Mouse (Mus musculus) kidney, adult 2 months (tissue): ENCODE data around the gene Dip2c. TPM values are rescaled to one million over a fixed set of nuclear protein-coding genes. Genes with fewer than 3 reads are reported as not detected.

Source experiments
- DNase-seq: peaks from one replicate; pipeline ENCODE4 v3.0.0; 2021
- H3K27ac ChIP-seq: fragments of 200-500 bp; 2 replicates; pipeline ENCODE4 v1.5.1; 2012; ENCODE audit warnings: low read depth, low read length, control low read depth, inconsistent platforms; ENCODE audit not compliant: insufficient read depth
- H3K27me3 ChIP-seq: fragments of 200-500 bp; replicated peaks from 2 replicates; pipeline ENCODE4 v1.6.1; 2012; ENCODE audit warnings: mild to moderate bottlenecking, moderate library complexity, low read length, inconsistent platforms; ENCODE audit not compliant: control insufficient read depth, insufficient read depth
- H3K36me3 ChIP-seq: fragments of 200-500 bp; 2 replicates; pipeline ENCODE4 v1.6.1; 2012; ENCODE audit warnings: mild to moderate bottlenecking, moderate library complexity, low read length, inconsistent platforms; ENCODE audit not compliant: control insufficient read depth, insufficient read depth
- H3K4me1 ChIP-seq: fragments of 200-500 bp; 2 replicates; pipeline ENCODE4 v1.6.1; 2011; ENCODE audit warnings: low read length; ENCODE audit not compliant: control insufficient read depth, insufficient read depth
- H3K4me3 ChIP-seq: fragments of 200-500 bp; 2 replicates; pipeline ENCODE4 v1.5.1; 2011; ENCODE audit warnings: mild to moderate bottlenecking, low read depth, low read length, control low read depth; ENCODE audit not compliant: insufficient read depth
- CTCF ChIP-seq: fragments of 200-500 bp; conservative IDR thresholded peaks from 2 replicates; pipeline ENCODE4 v1.5.1; 2011; ENCODE audit warnings: low read depth, mild to moderate bottlenecking, control low read depth, low read length, moderate library complexity, mixed read lengths; ENCODE audit not compliant: insufficient read depth, insufficient read length
- POLR2A ChIP-seq: fragments of 200-500 bp; IDR thresholded peaks from one replicate; pipeline ENCODE4 v1.6.1; 2011; ENCODE audit warnings: low read depth, low read length, control low read depth
- WGBS: fragments of 180-500 bp; shearing (Covaris S2); methylation state at CpG from one replicate; pipeline ENCODE4 v1.1.7; 2018; 5-methylcytosine and 5-hydroxymethylcytosine counted together
- polyA plus RNA-seq: library from polyadenylated mRNA; depleted of rRNA; stranded (reverse); fragments of >200 nt; gene quantifications from 2 replicates; pipeline ENCODE4 v1.2.3, GENCODE M21; 2012

The Dip2c gene
- polyA plus RNA-seq, 1 experiment: 11.0 TPM

DNA sequence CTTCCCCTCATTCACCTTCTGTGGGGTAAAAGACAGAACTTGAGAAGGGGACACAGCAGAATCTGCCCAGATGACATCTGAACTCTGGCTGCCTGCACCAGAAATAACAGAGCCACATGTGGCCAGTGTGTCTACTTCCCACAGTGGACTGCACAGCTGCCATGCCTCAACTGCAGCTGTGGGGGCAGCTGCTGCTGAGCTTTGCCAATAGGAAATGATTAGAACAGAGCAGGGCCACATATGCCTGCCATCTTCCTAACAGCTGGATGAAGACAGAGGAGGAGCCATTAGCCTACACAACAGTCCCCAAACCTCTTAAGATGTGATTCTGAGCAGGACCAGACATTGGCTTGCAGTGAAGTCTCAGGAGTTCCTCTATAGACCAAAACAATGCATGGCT lies 419.5 kb downstream of the Dip2c start:
- no peak overlapping the region for H3K4me3 ChIP-seq
- H3K4me1 ChIP-seq: no peaks in the 10 kb centered on the region
- no peak for DNase-seq
- no peaks in the 10 kb centered on the region for H3K27me3 ChIP-seq
- TF ChIP-seq POLR2A (no peak), CTCF (no peak)
- H3K27ac ChIP-seq: no peak overlapping the region
- H3K36me3 ChIP-seq: peaks cover 3% of the 10 kb centered on the region; the same call in 1 of the 2 replicates

GRCm38 (mm10) chr13:9697340-9697739 lies 421.0 kb downstream of the Dip2c start:
- Histone ChIP-seq H3K4me3 (no peak overlapping the region), H3K27me3 (no peaks in the 10 kb centered on the region), H3K36me3 (peaks cover 3% of the 10 kb centered on the region; the same call in 1 of the 2 replicates), H3K27ac (no peak overlapping the region), H3K4me1 (no peaks in the 10 kb centered on the region)
- no peak for DNase-seq
- 97% methylated on average over 4 of the region's 4 CpGs for WGBS
- TF ChIP-seq POLR2A (no peak), CTCF (no peak)

GRCm38 (mm10) chr13:9702615-9703235 lies 426.4 kb downstream of the Dip2c start:
- H3K27ac ChIP-seq: no peak overlapping the region
- no peaks in the 10 kb centered on the region for H3K36me3 ChIP-seq
- TF ChIP-seq CTCF: no peak
- TF ChIP-seq POLR2A: no peak
- no peak for DNase-seq
- H3K4me1 ChIP-seq: no peaks in the 10 kb centered on the region
- H3K4me3 ChIP-seq: no peak overlapping the region
- H3K27me3 ChIP-seq: no peaks in the 10 kb centered on the region
- 81% methylated on average over 12 of the region's 12 CpGs for WGBS

- Histone ChIP-seq H3K4me3 (no peak overlapping the region), H3K27ac (no peak overlapping the region), H3K36me3 (no peaks in the 10 kb centered on the region), H3K27me3 (no peaks in the 10 kb centered on the region), H3K4me1 (no peaks in the 10 kb centered on the region)
- no peak for DNase-seq
- 93% methylated on average over 8 of the region's 8 CpGs for WGBS
- no peak for TF ChIP-seq POLR2A
- TF ChIP-seq CTCF: no peak
Measured at GRCm38 (mm10) chr13:9706720-9707119, 430.4 kb downstream of the Dip2c start.

DNA sequence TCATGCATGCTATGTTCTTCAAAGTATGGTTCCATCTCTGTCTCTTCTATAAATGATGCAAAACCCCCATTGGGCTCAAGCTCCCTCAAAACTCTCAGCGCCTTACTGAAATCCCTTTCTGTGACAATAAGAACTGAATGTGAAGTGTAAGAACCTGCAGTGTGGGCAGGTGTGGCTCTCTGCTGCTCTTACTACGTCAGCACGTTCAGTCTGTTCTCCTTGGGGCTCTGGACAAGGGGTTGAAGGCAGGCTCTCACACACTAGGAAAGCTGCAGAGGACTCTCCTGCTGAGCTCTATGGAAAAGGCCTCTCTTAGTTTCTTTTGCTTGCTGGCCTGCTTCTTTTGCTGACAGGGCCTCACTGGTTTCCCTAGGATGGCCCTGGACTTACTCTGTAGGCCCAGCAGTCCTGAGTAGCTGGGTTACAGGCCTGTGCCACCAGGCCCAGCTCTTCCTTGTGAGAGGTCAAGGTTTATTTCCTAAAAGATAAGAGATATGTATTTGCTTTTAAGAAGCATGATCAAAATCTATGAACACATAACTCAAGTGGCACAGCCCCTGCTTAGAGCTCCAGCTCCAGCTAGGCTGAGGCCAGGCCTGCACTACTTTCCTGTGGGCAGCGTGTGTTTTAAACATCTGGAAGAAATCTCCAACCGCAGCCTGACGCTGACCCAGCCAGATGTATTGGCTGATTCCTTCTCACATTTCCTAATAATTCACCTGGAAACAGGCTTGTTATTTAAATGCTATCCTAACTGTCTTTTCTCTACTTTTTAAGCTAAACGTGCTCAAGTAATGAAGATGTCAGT lies 432.3 kb downstream of the Dip2c start:
- H3K27me3 ChIP-seq: no peaks in the 10 kb centered on the region
- H3K27ac ChIP-seq: no peak overlapping the region
- H3K4me1 ChIP-seq: peaks cover 2% of the 10 kb centered on the region; the same call in 1 of the 2 replicates
- H3K36me3 ChIP-seq: peaks cover 2% of the 10 kb centered on the region; the same call in 1 of the 2 replicates
- WGBS: 73% methylated on average over 7 of the region's 7 CpGs
- TF ChIP-seq CTCF (no peak), POLR2A (no peak)
- H3K4me3 ChIP-seq: no peak overlapping the region
- DNase-seq: no peak

- Histone ChIP-seq H3K4me1 (peaks cover 3% of the 10 kb centered on the region; the same call in 1 of the 2 replicates), H3K36me3 (peaks cover 3% of the 10 kb centered on the region; the same call in 1 of the 2 replicates), H3K4me3 (no peak overlapping the region), H3K27me3 (no peaks in the 10 kb centered on the region), H3K27ac (no peak overlapping the region)
- TF ChIP-seq POLR2A (no peak), CTCF (no peak)
- 98% methylated on average over 1 of the region's 1 CpGs for WGBS
- no peak for DNase-seq
Measured at GRCm38 (mm10) chr13:9712409-9712808, 436.1 kb downstream of the Dip2c start.

DNA sequence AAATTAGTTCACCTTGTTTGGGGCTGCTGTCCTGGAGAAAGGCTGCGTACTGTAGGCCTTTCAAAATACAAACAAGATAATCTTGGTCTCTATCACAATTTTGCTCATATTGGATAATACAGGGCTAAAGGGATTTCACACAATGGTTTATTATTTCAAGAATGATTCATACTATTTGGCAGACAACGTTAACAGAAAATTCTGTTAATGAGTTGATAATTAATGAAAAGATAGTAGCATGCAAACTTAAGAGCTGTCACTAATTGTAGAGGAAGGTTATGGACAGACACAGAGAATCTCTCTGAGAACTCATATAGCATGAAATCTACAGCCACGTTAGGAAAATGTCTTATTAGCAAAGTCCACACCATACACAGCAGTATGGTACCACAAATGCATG lies 436.6 kb downstream of the Dip2c start:
- Histone ChIP-seq H3K27ac (no peak overlapping the region), H3K4me3 (no peak overlapping the region), H3K27me3 (no peaks in the 10 kb centered on the region), H3K4me1 (peaks cover 3% of the 10 kb centered on the region; the same call in 1 of the 2 replicates), H3K36me3 (peaks cover 3% of the 10 kb centered on the region; the same call in 1 of the 2 replicates)
- WGBS: 62% methylated on average over 3 of the region's 3 CpGs
- no peak for DNase-seq
- TF ChIP-seq POLR2A: no peak
- no peak for TF ChIP-seq CTCF
